ENCODE assay signal across 8 mouse cellular contexts in genomic region chr16:19760505-19761496, GRCm38 (mm10). TPM values are rescaled to one million over a fixed set of nuclear protein-coding genes. Genes with fewer than 3 reads are reported as not detected.
DNase-seq lines count a peak whose midpoint lies in the region; ATAC-seq and TF ChIP-seq lines count a peak whose summit lies in the region.

No protein-coding gene starts in this region.

- peaks cover 11% of the 10 kb centered on the region; the same call in 1 of the 2 replicates for H3K4me1 ChIP-seq in embryonic facial prominence, embryonic 13.5 days
- H3K4me1 ChIP-seq in hindbrain, embryonic 11.5 days (replicated peaks; ENCODE audit: control insufficient read depth, insufficient read depth, low read length), result 0 out of 2 replicates have a peak, but pooled peaks cover 2% of the 10 kb centered on the region
- no peaks in the 10 kb centered on the region for H3K4me1 ChIP-seq in liver, embryonic 11.5 days (replicated peaks; ENCODE audit: control insufficient read depth, insufficient read depth, low read length)

- H3K4me3 ChIP-seq in embryonic facial prominence, embryonic 13.5 days, result peak overlapping the region; percentile 78
- peak overlapping the region; percentile 76 for H3K4me3 ChIP-seq in hindbrain, embryonic 11.5 days (ENCODE audit: low read depth, low read length)
- peak overlapping the region; percentile 46 for H3K4me3 ChIP-seq in liver, embryonic 11.5 days (ENCODE audit: low read depth, low read length)
- H3K4me3 ChIP-seq in myocyte, result peak overlapping the region; percentile 20

- peak overlapping the region; percentile 7 for H3ac ChIP-seq in myocyte (ENCODE audit: control insufficient read depth, insufficient read length)

- H3K9me3 ChIP-seq in embryonic facial prominence, embryonic 13.5 days, result no peaks in the 10 kb centered on the region
- no peaks in the 10 kb centered on the region for H3K9me3 ChIP-seq in hindbrain, embryonic 11.5 days (ENCODE audit: control insufficient read depth, low read length)
- no peaks in the 10 kb centered on the region for H3K9me3 ChIP-seq in liver, embryonic 11.5 days (ENCODE audit: control insufficient read depth, low read length)

- H3K4me2 ChIP-seq in embryonic facial prominence, embryonic 13.5 days, result peak overlapping the region; percentile 76
- H3K4me2 ChIP-seq in hindbrain, embryonic 11.5 days (replicated peaks; ENCODE audit: low read depth, low read length), result peak overlapping the region; percentile 57
- peak overlapping the region; percentile 61 for H3K4me2 ChIP-seq in liver, embryonic 11.5 days
- H3K4me2 ChIP-seq in myocyte (ENCODE audit: low read depth), result peak overlapping the region; percentile 74

- H3K36me3 ChIP-seq in embryonic facial prominence, embryonic 13.5 days, result peaks cover 15% of the 10 kb centered on the region
- H3K36me3 ChIP-seq in hindbrain, embryonic 11.5 days (ENCODE audit: control insufficient read depth, insufficient read depth, low read length), result peaks cover 7% of the 10 kb centered on the region
- no peaks in the 10 kb centered on the region for H3K36me3 ChIP-seq in liver, embryonic 11.5 days (ENCODE audit: control insufficient read depth, insufficient read depth, low read length)
- no peaks in the 10 kb centered on the region for H3K36me3 ChIP-seq in myocyte (ENCODE audit: control insufficient read depth, insufficient read depth)

- DNase-seq in cerebellum, postnatal 14 days, result peak; percentile 37 to 38
- no peak for DNase-seq in cerebellum, adult 9-10 months
- peak; percentile 21 for DNase-seq in ES-CJ7 (ENCODE audit: low read depth, low spot score)
- peak; percentile 77 for DNase-seq in hindbrain, embryonic 11.5 days (ENCODE audit: low spot score)
- peak; percentile 62 for DNase-seq in liver, embryonic 11.5 days (ENCODE audit: low spot score)
- DNase-seq in thymus, adult 18-20 months, result peak; percentile 17 to 23

- H3K27ac ChIP-seq in embryonic facial prominence, embryonic 13.5 days, result peak overlapping the region; percentile 90
- peak overlapping the region; percentile 84 for H3K27ac ChIP-seq in hindbrain, embryonic 11.5 days (ENCODE audit: low read depth, low read length)
- H3K27ac ChIP-seq in liver, embryonic 11.5 days (ENCODE audit: low read depth, low read length), result no peak overlapping the region

- no peak for TF ChIP-seq POLR2A in myocyte (IDR thresholded peaks at IDR 0.05; ENCODE audit: insufficient read length, low read depth)

- peak overlapping the region; percentile 93 for H3K9ac ChIP-seq in embryonic facial prominence, embryonic 13.5 days
- peak overlapping the region; percentile 96 for H3K9ac ChIP-seq in hindbrain, embryonic 11.5 days (ENCODE audit: low read depth, low read length)
- peak overlapping the region; percentile 45 for H3K9ac ChIP-seq in liver, embryonic 11.5 days (ENCODE audit: low read depth, low read length)

- under 1% methylated on average over 61 of the region's 61 CpGs for WGBS in embryonic facial prominence, embryonic 13.5 days
- WGBS in hindbrain, embryonic 11.5 days, result under 1% methylated on average over 60 of the region's 61 CpGs
- under 1% methylated on average over 61 of the region's 61 CpGs for WGBS in liver, embryonic 11.5 days

- H3K27me3 ChIP-seq in embryonic facial prominence, embryonic 13.5 days, result no peaks in the 10 kb centered on the region
- H3K27me3 ChIP-seq in hindbrain, embryonic 11.5 days (ENCODE audit: control insufficient read depth, insufficient read depth, low read length), result no peaks in the 10 kb centered on the region
- peaks cover 10% of the 10 kb centered on the region for H3K27me3 ChIP-seq in liver, embryonic 11.5 days (replicated peaks; ENCODE audit: control insufficient read depth, insufficient read depth, low read length)
- peaks cover 7% of the 10 kb centered on the region for H3K27me3 ChIP-seq in myocyte (ENCODE audit: control insufficient read depth, insufficient read depth, insufficient read length)

- no peaks in the 10 kb centered on the region for H3K79me2 ChIP-seq in myocyte (ENCODE audit: control insufficient read depth, insufficient read depth)

- peak; percentile 74 for ATAC-seq in embryonic facial prominence, embryonic 13.5 days (ENCODE audit: insufficient number of reproducible peaks, insufficient read depth, low FRiP score, low TSS enrichment, low read depth)
- peak; percentile 84 for ATAC-seq in hindbrain, embryonic 11.5 days (ENCODE audit: low FRiP score)
- ATAC-seq in liver, embryonic 11.5 days (replicated peaks; ENCODE audit: low FRiP score), result peak; percentile 65; the same call in 1 of the 2 replicates

TF ChIP-seq in myocyte, 11 proteins besides CTCF, POLR2A, EP300 and RAD21:
- no peak for TF ChIP-seq USF1 (IDR thresholded peaks at IDR 0.05; ENCODE audit: low read depth)
- TF ChIP-seq CEBPB (IDR thresholded peaks at IDR 0.05; ENCODE audit: insufficient read depth, poor library complexity, severe bottlenecking), result no peak
- no peak for TF ChIP-seq TCF12 (IDR thresholded peaks at IDR 0.05; ENCODE audit: insufficient read depth, poor library complexity, severe bottlenecking)
- no peak for TF ChIP-seq MYOD1 (IDR thresholded peaks at IDR 0.05; ENCODE audit: control insufficient read depth in 1 of 3, insufficient read length in 2 of 3, low read depth in 2 of 3)
- TF ChIP-seq POLR2AphosphoS2 (IDR thresholded peaks at IDR 0.05; ENCODE audit: insufficient read length, low read depth), result no peak
- no peak for TF ChIP-seq E2F4 (IDR thresholded peaks at IDR 0.05; ENCODE audit: insufficient read depth)
- TF ChIP-seq SRF (IDR thresholded peaks at IDR 0.05; ENCODE audit: control insufficient read depth, insufficient read length, low read depth), result no peak

RNA-seq across cellular contexts. Expression of gene B3gnt5, which starts 0.8 kb away (rescaled TPM):
- polyA plus RNA-seq in embryonic facial prominence, embryonic 13.5 days (2015; fragmentation: Nextera tagmentation; extraction: Ambion mirVana), result 23.9 and 29.6 TPM in 2 replicates
- polyA plus RNA-seq in hindbrain, embryonic 11.5 days (2014; fragmentation: Nextera tagmentation; extraction: Ambion mirVana), result 50.7 and 52.0 TPM in 2 replicates
- 7.9 and 8.5 TPM in 2 replicates for polyA plus RNA-seq in liver, embryonic 11.5 days (2014; fragmentation: Nextera tagmentation; extraction: Ambion mirVana)
- polyA plus RNA-seq in myocyte (2012; fragmentation: generic; extraction: Trizol), result 0.40 TPM

RNA-seq across cellular contexts. Expression of gene Lamp3, which starts 54.6 kb away (rescaled TPM):
- 0.08 and 0.18 TPM in 2 replicates for polyA plus RNA-seq in embryonic facial prominence, embryonic 13.5 days (2015; fragmentation: Nextera tagmentation; extraction: Ambion mirVana)
- polyA plus RNA-seq in hindbrain, embryonic 11.5 days (2014; fragmentation: Nextera tagmentation; extraction: Ambion mirVana), result 0.08 TPM in 1 of 2 replicates, not detected in the other
- polyA plus RNA-seq in liver, embryonic 11.5 days (2014; fragmentation: Nextera tagmentation; extraction: Ambion mirVana), result not detected in 2 replicates
- polyA plus RNA-seq in myocyte (2012; fragmentation: generic; extraction: Trizol), result not detected

Comparison
In these comparisons a context has a peak if more than half of its experiments do, and no peak if none do; other contexts are left out.
1. H3K4me3 ChIP-seq: peak in every context shown above with its lines; median percentile 78 in embryonic facial prominence, embryonic 13.5 days; 76 in hindbrain, embryonic 11.5 days; 46 in liver, embryonic 11.5 days; 20 in myocyte.
2. H3K9ac ChIP-seq: peak in every context shown above with its lines; median percentile 96 in hindbrain, embryonic 11.5 days; 93 in embryonic facial prominence, embryonic 13.5 days; 45 in liver, embryonic 11.5 days.